Mouse (Mus musculus) WW6 (cell line): ENCODE results near the gene Rps6kc1.

Experiments used
- DNase-seq: peaks from one replicate; pipeline ENCODE4 v3.0.0-alpha.2; 2013; ENCODE audit warnings: low read depth, low spot score

The Rps6kc1 gene

GRCm38 (mm10) chr1:190836046-190836445 is 75.5 kb downstream of the Rps6kc1 start:
- no peak for DNase-seq

- no peak for DNase-seq
Measured at GRCm38 (mm10) chr1:190834201-190834907, 77.2 kb downstream of the Rps6kc1 start.

DNA sequence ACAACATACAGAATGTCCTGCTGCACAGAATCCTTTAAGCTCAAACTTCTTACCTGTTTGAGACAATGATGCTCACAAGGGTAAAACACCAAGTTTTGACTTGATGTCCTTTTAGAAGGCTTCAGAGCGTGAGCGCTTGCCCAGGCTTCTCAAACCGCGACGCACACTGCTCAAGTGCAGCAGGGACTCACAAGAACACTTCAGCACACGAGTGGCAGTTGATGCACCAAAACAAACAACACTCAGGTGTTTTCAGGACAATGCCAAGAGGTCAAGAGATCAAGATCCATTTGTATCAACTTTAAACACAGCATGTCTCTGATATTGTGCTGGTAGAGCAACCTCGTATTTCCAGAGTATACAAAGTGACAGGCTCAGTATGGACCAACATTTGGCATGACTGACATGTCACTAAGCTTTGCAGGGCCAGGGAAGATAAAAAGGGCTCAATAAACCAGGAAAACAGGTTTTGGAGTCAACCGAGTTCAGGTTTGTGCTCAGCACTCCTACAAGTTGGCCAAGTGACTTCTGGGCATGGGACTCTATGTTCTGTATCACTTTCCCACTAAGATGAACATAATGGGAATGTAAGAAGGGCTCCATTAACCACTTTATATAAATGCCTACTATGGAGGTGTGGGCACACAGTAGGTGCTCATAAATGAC is 78.5 kb downstream of the Rps6kc1 start:
- no peak for DNase-seq

DNA sequence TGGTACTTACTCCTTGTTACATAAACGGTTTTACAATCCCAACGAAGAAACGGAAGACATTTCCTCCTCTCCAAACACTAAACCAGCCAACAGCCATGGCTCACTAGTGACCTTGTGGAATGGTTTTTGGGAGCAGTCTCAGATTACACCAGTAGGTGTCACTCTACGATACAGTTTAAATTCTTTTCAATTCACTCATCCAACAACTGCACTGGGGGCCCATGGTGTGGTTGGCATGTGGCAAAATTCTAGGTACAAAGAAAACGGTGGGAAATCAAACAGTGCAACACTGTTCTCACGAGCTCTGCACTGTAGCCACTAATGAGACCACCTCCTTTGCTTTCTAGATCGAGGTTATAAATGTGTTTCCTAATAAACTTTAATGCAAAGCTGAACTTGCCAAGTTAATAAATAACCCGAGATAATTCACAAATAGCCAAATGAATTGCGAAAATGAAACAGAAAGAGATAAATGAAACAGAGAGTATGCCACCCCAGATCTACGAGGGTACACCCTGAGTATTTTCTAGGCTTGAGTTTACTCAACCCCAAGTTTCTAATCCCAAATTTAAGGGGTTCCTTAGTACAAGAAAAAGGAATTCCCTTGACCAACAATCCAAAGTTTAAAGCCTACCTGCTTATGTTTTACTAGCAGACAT is 79.6 kb downstream of the Rps6kc1 start:
- no peak for DNase-seq

DNA sequence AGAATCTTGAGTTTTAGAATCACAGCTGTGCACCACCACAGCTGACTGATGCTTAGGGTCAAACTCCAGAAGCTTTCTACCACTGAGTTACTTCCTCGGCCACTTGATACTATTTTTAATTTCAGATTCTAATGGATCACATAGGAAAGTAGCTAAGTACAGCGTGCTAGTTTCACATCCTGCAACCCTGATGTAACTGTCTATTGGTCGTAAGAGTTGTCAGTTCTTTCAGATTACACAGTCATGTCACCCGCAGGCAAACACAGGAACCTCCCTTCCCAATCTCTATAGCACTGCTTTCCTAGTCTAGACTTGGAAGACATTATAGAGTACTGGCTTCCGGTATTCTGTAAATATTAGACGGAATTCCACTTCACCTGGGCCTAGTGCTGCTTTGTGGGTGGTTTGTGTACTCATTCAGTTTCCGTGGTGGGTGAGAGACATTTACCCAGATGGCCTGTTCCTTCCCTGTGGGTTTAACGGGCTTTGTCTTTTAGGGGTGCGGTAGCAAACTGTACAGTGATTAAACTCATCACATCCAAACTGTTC is 85.0 kb downstream of the Rps6kc1 start:
- no peak for DNase-seq

DNA sequence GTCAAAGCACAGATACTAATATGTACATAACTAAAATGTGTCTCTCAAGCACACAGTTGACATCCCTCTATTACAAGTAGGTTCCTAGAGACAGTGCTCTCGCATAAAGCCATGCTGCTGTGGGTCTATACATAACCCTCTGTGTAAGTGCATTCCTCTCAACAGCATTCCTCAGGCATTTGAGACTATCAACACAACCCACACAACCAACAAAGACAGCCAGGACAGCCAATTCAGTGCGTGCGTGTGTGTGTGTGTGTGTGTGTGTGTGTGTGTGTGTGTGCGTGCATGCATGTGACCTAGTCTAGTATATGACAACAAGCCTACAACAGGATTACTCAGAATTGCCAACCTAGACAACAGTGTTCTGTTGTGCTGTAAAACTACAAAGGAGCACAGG is 87.8 kb downstream of the Rps6kc1 start:
- DNase-seq, result no peak

DNA sequence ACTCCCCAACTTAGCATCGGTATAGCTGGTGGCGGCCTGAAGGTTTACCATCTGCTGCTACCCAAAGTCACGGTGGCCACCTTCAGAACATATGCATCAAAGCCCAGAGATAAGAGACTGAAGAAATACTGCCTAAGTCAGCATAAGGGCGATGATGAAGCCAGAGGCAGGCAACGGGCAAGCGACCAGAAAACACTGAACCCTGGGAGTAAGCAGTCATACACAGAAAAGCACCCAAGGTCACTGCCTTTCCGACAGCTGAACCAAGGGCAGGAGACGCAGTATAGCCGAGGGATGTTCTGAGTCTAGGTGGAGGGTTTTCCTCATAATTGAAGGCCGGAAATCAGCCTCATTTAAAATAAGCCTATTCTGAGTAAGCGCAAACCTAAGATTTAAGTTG is 95.4 kb downstream of the Rps6kc1 start:
- DNase-seq, result no peak

- no peak for DNase-seq
Measured at GRCm38 (mm10) chr1:190810408-190810807, 101.2 kb downstream of the Rps6kc1 start.

DNA sequence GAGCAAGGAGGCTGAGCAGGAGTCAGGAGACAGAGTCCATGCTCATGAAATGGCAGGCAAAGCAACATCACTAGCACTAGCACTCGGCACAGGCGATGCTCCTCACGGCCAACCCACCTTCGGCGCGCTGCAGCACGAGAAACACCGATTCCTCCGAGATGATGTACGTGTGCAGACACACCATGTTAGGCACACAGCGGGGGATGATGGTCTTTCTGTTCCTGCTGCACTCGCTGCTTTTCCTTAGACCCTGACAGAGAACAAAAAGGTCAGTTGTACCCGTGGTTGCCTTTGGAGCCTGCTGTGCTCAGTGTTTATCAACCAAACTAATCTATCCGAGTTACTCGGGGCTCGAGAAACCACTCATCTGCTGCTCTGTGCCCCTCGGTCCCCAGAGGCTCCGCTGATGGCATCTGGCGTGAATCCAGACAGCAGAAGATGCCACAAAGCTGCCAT is 102.8 kb downstream of the Rps6kc1 start:
- DNase-seq, result no peak

DNA sequence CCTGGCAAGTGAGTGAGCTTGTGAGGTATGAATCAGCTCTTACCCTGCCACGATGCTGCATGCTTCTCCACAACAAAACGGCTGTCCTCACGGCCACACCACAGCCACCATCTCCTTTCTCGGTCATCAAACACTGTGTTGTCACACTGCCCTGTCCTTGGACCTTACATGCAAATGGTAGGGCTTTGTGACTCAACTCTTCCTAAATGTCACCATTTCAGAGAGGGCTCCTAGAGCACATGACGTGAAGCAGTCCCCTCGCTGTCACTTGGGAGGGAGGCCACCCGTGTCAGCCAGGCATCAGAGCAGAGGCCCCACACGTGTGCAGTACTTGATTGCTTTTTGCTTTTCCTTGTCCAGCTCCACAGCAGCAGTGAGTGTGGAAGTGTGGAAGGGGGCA is 104.8 kb downstream of the Rps6kc1 start:
- no peak for DNase-seq

- DNase-seq, result no peak
Measured at GRCm38 (mm10) chr1:190798668-190799067, 112.9 kb downstream of the Rps6kc1 start.

GRCm38 (mm10) chr1:190797483-190798058 is 114.0 kb downstream of the Rps6kc1 start:
- no peak for DNase-seq

GRCm38 (mm10) chr1:190796745-190797482 is 114.7 kb downstream of the Rps6kc1 start:
- DNase-seq, result no peak

- no peak for DNase-seq
Measured at GRCm38 (mm10) chr1:190791638-190792037, 119.9 kb downstream of the Rps6kc1 start.

GRCm38 (mm10) chr1:190790720-190791119 is 120.8 kb downstream of the Rps6kc1 start:
- no peak for DNase-seq

DNA sequence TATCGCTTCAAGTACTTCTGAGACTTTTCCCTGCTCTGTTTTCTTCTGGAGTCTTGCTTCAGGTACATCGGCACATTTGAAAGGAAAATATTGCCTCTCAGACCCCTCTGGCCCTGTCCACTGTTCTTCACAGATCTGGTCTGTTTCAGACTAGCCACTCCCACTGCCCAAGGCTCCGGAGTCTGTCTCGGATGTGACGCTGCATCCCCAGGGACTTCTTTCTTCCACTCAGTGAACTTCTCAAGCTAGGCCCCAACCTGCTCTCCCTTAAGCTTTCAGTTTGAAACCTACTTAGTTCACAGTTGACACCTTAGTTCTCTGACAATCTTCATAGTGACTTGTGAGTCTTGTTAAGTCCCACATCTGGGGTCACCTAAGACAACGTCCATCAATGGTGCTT is 133.9 kb downstream of the Rps6kc1 start:
- DNase-seq, result no peak

GRCm38 (mm10) chr1:190776260-190776659 is 135.3 kb downstream of the Rps6kc1 start:
- no peak for DNase-seq

DNA sequence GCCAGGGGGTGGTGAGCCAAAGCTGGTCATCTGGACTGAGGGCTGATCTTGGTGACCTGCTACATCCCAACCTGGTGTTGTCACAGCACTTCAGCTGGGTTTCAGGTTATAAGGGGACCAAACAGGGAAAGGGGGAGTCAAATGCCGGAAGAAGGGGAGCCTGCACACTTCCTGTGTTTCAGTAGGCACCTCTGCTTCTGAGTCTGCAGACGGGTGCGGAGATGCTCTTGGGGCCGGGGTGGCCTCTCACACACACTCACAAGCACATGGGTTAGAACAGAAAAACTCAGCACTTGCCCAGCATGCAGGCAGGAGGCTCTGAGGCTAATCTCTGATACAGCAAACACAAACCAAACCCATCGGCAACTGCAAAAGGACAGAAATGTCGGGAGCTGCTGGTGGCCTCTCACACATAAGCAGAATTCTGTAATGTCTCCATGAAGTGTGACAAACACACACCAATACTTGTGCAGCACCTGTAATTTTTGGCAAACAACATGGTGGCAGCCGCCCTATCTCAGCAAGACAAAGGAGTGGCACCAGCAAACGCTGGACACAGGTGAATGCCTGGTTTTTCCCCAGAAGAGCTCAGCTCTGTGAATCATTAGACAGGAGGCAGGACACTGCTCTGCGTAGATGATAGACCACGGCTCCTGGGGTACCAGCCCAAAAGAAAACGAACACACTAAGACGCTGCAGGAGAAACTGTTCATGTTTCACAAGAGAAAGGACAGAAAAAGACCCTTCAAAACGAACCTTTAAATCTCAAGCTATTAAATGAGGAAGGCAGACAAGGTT is 139.3 kb downstream of the Rps6kc1 start:
- DNase-seq, result no peak

DNA sequence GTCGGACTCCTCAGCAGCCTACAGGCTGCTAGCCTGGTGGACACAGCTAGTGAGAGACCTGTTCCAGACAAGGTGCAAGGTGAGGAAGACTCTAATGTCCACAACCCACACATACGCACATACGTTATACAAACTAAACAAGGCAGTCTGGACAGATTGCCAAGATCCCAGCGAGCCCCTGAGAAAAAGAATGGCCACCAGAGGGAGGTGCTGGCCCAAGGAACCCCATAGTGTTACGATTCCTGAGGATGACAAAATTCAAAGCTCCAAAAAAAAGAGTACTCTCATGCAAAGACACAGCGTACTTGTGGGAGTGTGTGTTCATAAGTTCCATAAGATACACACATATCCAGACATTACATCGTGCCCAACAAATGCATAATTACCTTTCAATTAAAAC is 141.8 kb downstream of the Rps6kc1 start:
- DNase-seq, result no peak

- DNase-seq, result no peak
Measured at GRCm38 (mm10) chr1:190768307-190768706, 143.3 kb downstream of the Rps6kc1 start.

DNA sequence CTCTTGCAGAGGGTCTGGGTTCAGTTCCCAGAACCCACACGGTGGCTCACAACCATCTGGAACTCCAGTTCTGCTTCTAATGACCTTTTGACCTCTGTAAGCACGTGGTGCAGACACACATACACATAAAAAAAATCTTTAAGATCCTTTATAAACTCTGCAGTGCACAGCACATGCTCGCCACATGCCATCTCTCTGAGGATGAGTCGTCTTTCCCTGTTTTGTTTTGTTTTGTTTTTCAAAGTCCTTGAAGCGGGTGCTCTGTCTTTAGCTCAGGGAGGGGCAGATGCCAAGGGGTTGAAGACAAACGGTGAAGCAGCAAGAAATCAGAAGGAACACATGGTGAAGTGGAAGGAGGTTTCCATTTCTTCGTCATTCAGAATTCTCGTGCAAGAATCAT is 143.9 kb downstream of the Rps6kc1 start:
- no peak for DNase-seq
